ENCODE assay signal across 26 mouse cellular contexts in genomic region chr17:13002243-13002642, GRCm38 (mm10). TPM values are rescaled to one million over a fixed set of nuclear protein-coding genes. Genes with fewer than 3 reads are reported as not detected.
"Had no signal": no experiment of that assay in that cellular context is flagged by ENCODE, and none has a peak within 500 bp of the region (broad histone marks: within the 10 kb centered on the region; RNA-seq: fewer than 3 reads in every experiment).

No protein-coding gene starts in this region.

RNA-seq across cellular contexts. Expression of gene Gpr31b, which starts 49.9 kb away (rescaled TPM):
- total RNA-seq: gastrocnemius, adult 2 months; gastrocnemius, postnatal 10 days; gastrocnemius, postnatal 25 days; gastrocnemius, postnatal 4 days; heart, adult 8-10 months; heart, postnatal 10 days; layer of hippocampus, adult 8-10 months; layer of hippocampus, postnatal 14 days; layer of hippocampus, postnatal 36 days; left cerebral cortex, adult 18-20 months; left cerebral cortex, postnatal 36 days had no signal
- polyA plus RNA-seq: frontal cortex, adult 2 months; heart, embryonic 10.5 days; hindbrain, embryonic 10.5 days; hindbrain, embryonic 12.5 days; intestine, embryonic 14.5 days; intestine, embryonic 16.5 days; kidney, embryonic 14.5 days; kidney, embryonic 16.5 days; limb, embryonic 10.5 days; limb, embryonic 12.5 days; liver, embryonic 11.5 days; liver, embryonic 13.5 days had no signal

RNA-seq across cellular contexts. Expression of gene Tcp10b, which starts 58.7 kb away (rescaled TPM):
- total RNA-seq: granulocyte monocyte progenitor cell, adult 5-6 weeks had no signal
- polyA plus RNA-seq: heart, embryonic 10.5 days; heart, embryonic 12.5 days; heart, embryonic 14.5 days; limb, embryonic 10.5 days; limb, embryonic 12.5 days; liver, embryonic 11.5 days; liver, embryonic 13.5 days had no signal
